Mouse (Mus musculus): ENCODE data around the gene Clec1a. TPM values are rescaled to one million over a fixed set of nuclear protein-coding genes. Genes with fewer than 3 reads are reported as not detected.
A peak's percentile ranks its signal among the peaks of the same experiment; 100 is the strongest.

Clec1a gene
- total RNA-seq, 2 experiments from 2014 or later, result 4.1 to 5.7 TPM

DNA sequence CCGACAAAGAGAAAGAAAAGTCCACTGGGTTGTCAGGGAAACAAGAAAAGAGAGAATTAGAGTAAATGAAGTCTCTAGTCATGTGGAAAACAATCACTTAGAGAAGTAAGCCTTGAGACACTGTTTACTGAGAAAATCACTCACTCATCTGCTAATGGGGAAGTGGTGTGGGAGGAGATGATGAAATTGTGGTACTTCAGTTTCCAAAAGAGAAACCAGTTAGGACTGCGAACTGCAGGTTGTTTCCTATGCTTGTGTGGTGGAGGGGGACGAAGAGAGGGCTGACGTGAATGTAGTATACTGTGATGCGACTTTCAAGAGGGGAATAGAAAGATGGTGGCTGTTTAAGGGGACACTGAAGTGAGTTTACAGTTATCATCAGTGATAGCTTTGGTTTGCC lies 17.6 kb downstream of the Clec1a start:
- no peak for DNase-seq (ENCODE audit: low spot score in 2 of 2)
- H3K4me3 ChIP-seq, result no peak overlapping the region
- H3K27ac ChIP-seq, result no peak overlapping the region
- TF ChIP-seq CTCF (conservative IDR thresholded peaks at IDR 0.05), result no peak

DNA sequence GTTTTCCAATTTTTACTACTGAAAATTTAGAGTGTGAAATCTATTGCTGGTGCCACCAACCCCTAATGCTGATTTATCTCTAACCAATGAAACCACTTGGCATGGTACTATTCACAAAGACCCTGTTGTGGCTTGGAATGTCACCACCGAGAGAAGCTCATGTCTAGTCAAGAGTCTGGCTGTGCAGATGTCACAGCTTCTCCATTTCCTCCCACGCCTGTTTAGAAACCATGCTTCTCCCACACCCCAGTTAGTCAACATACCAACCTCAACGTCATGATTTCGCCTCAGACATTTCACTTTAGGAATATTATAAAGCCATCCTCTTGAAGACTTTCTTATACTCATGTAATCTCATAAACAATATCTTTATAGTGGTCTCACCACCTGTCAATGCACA lies 24.5 kb downstream of the Clec1a start:
- TF ChIP-seq CTCF (conservative IDR thresholded peaks at IDR 0.05), result no peak
- Histone ChIP-seq H3K4me3 (no peak overlapping the region), H3K27ac (no peak overlapping the region)
- DNase-seq (ENCODE audit: low spot score in 2 of 2), result no peak

DNA sequence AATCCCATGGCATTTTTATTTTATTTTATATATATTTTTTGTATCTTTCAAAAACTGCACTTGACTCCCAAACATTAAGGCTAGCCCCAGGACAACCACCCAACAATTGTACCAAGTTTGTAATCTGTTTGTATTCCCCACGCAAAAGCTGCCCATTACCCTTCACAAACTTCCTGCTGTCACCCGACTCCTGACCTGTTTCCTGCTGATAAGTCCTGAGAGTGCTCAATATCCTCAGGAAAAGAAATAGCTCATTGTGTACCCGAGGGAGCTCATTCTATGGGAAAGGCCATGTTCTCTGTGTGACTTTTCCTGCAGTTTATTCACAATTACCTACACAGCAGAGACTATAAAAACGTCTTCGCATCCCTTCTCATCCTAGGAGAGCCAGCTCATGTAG lies 26.0 kb downstream of the Clec1a start:
- DNase-seq (ENCODE audit: low spot score in 2 of 2), result no peak
- TF ChIP-seq CTCF (conservative IDR thresholded peaks at IDR 0.05), result no peak
- peak overlapping the region; percentile 51; the same call in 1 of the 2 replicates for H3K27ac ChIP-seq
- no peak overlapping the region for H3K4me3 ChIP-seq

DNA sequence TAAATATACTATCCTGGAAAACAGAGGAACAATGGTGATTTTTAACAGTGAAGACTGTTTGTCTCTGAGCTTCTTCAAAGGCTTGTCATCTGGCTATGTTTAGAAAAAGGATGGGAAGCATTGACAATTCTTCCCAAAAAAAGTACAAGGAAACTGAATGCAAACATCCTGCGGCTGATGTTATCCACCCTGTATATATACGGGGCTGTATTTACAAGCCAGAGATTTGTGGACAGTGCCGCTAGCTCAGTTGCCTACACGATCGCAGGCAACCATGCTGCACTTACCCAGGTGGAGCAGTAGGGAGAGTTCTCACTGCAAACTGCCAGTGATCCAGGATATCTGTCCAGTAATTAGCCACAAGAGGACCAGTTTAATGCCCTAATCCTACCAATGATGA lies 26.6 kb downstream of the Clec1a start:
- H3K27ac ChIP-seq, result peak overlapping the region; percentile 51; the same call in 1 of the 2 replicates

DNA sequence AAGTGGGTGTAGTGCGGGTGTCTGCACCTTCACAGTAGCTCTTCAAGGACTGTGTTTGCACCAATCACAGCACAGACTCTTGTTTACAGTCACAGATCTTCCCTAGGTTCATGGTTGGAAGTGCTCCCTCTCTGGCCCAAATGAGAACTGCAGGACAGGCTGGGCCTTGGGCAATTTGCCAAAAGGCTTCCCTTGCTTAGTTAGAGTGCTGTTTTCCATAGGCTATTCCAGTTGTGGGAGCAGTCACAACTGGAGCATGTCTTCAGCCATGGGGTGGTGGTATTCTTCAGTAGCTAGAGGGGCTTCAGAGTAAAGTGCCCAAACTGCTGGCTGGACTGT lies 28.1 kb downstream of the Clec1a start:
- Histone ChIP-seq H3K4me3 (no peak overlapping the region), H3K27ac (no peak overlapping the region)
- peak; percentile 32 to 72 for DNase-seq (ENCODE audit: low spot score in 2 of 2)
- TF ChIP-seq CTCF (conservative IDR thresholded peaks at IDR 0.05), result peak; percentile 94

More for the DNA sequence above, 26.6 kb downstream of the Clec1a start:
- H3K4me3 ChIP-seq, result no peak overlapping the region
- DNase-seq (ENCODE audit: low spot score in 2 of 2), result no peak
- peak; percentile 30 for TF ChIP-seq CTCF (conservative IDR thresholded peaks at IDR 0.05)

DNA sequence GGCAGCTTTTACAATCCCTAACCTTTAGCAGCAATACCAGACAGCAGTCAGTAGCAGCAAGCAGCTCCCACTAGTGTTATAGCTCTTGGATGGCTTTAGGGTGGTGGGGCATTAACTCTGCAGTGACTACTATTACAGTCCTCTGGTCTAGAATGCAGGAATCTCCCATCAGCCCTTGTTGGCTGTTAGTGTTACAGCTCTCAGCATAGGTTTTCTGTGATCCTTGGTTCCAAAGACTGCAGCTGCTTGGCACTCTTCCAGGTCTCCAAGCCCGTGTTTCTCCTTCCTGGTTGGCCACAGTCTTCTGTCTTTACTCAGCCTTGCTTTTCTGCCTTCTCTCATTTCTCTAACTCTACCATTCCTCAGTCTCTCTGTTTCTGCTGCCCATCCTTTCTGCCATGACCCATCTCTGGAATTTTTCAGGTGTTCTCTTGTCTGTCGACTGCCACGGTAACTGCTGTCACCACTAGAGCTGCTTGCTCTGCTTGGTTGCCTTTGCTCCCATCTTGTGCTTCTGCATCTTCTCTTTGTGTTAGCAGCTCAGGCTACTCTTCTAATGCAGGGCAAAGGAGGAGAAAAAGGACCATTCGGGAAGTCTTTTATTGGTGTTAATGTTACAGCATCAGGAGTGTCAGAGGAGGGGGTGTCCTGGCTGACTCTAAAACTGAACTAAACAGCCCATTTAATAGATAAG lies 28.6 kb downstream of the Clec1a start:
- TF ChIP-seq CTCF (conservative IDR thresholded peaks at IDR 0.05), result no peak
- DNase-seq (ENCODE audit: low spot score in 2 of 2), result no peak
- no peak overlapping the region for H3K27ac ChIP-seq
- no peak overlapping the region for H3K4me3 ChIP-seq

DNA sequence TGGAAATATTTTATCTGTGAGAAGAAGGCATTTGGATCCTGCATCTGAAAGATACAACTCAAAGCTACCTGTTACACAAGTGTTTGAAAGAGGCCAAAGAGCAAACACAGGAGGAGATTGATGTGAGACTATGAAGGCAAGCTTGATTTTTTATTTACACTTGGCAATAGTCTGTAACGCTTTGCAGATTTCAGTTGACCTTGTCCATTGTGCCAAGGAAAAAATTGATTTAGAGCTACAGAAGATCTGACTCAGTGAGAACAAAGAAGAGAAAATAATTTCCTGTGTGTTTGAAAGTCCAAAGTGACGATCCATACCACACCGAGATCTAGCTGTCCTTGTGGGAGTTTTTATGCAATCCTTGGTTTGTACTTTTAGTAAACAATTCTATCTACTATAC lies 29.5 kb downstream of the Clec1a start:
- TF ChIP-seq CTCF (conservative IDR thresholded peaks at IDR 0.05), result no peak
- no peak overlapping the region for H3K4me3 ChIP-seq
- no peak overlapping the region for H3K27ac ChIP-seq
- no peak for DNase-seq (ENCODE audit: low spot score in 2 of 2)

DNA sequence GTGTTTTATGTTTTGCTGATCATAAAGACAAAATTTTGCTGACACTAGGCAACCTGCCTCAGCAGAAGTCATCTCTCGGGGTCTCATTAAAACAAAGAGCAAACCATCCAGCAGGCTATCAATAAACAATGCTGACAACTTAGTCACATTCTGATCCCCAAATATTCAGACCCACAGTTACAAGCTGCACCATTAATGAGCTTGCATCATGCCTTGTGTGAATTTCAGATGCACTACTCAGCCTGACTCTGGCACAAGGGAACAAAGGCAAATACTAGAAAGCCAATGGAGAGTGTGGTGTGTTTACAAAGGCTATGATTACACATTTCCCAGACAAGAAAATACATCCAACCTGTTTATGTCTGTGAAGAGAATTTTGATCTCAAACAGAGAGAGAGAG lies 37.6 kb downstream of the Clec1a start:
- H3K27ac ChIP-seq, result no peak overlapping the region
- no peak for TF ChIP-seq CTCF (conservative IDR thresholded peaks at IDR 0.05)
- DNase-seq (ENCODE audit: low spot score in 2 of 2), result no peak

DNA sequence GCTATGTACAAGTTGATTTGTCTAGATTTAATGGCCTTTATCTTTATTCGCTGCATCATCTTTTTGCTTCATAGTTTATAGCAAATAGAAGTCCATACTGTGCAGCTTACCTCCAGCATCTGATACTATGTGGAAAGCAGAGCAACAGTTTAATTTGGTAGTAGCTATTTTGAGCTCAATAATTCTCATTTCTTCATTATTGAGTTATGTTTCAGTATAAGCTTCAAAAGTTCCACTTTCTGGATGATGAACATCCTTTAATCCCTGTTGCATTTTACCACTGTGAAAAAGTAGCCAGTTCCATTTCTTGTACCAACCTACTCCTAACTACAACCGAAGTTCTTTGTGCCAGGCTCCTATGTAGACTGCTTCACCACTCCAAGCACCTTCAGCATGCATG lies 43.2 kb downstream of the Clec1a start, which contains the start of gene Clec9a:
TSS of gene Clec9a (plus strand) at position 301 of the 400 bp plus-strand sequence.
- Histone ChIP-seq H3K27ac (no peak within 1 kb of the TSS), H3K4me3 (no peak within 1 kb of the TSS)
- no peak for TF ChIP-seq CTCF (conservative IDR thresholded peaks at IDR 0.05)
- no peak for DNase-seq (ENCODE audit: low spot score in 2 of 2)

More for the DNA sequence above, 37.6 kb downstream of the Clec1a start:
- H3K4me3 ChIP-seq, result no peak overlapping the region

DNA sequence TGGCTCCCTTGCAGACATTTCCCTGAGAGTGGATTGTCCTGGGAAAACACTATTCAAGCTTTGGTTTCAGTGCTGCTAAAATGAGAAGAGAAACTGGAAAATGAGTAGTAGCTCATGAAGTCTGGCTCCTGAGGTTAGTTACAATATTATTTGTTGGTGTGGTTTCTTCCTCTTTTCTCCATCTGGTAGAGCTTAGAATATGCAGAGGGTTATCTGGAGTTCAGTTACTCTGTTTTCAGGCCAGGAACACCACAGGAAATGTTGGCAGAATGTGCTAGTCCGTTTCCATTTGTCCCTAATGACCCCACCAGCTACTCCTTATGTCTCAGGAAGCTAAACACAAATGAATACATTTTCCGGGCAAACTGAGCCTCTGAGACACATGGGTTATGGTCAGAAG lies 44.5 kb downstream of the Clec1a start:
- DNase-seq (ENCODE audit: low spot score in 2 of 2), result no peak
- no peak for TF ChIP-seq CTCF (conservative IDR thresholded peaks at IDR 0.05)
- H3K4me3 ChIP-seq, result no peak overlapping the region
- H3K27ac ChIP-seq, result no peak overlapping the region

DNA sequence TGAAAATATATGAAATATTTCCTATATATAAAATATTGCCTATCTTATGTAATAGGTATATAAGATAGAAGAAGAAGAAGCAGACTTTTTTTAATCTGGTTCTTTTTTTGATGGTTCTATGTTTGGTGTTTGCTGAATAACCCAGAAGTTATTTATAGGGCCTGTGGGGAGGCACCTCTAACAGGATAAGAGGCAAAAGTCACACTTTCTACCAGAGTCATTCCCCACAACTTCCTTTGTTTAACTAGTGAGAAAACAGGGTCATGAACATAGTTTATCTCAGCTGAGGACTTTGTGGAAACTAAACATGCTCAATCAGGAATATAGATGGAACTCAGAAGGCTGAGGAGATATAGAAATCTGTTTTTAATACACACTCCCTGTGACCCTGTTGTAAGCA lies 45.8 kb downstream of the Clec1a start:
- Histone ChIP-seq H3K27ac (no peak overlapping the region), H3K4me3 (no peak overlapping the region)
- DNase-seq (ENCODE audit: low spot score in 2 of 2), result no peak
- no peak for TF ChIP-seq CTCF (conservative IDR thresholded peaks at IDR 0.05)

DNA sequence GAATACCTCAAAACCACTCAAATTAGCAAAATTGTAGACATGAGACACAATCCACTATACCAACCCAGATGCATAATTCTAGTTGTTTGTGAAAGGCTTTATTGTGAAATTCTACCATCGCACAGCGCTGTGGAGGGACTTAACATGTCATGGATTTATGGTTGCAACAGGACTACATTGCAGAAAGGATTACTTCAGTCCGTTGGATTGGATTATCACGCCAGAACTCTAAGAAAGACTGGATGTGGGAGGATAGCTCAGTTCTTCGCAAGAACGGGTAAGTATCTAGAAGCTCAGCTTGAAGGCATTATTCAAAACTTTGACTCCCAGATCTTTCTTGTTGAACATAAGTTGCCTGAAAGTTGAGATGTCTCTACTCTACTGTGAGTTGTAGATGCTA lies 48.4 kb downstream of the Clec1a start:
- Histone ChIP-seq H3K27ac (no peak overlapping the region), H3K4me3 (no peak overlapping the region)
- no peak for DNase-seq (ENCODE audit: low spot score in 2 of 2)
- no peak for TF ChIP-seq CTCF (conservative IDR thresholded peaks at IDR 0.05)

DNA sequence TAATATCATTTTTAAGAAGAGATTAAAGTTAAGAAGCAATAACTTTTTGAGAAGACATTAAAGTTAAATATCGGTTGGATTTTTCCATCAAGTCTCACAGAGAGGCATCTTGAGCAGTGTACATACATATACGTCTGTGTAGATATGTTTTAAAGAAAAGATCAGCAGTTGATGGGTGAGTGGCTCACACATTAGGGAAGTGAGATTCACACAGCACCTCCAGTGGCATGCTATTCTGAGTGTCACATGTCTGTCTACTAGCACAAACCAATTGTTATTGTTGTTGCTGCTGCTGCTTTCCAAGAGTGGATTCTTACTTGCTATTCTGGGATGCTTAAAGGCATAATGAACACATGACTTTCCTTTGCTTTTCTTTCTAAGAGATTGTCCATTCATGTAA lies 49.4 kb downstream of the Clec1a start:
- DNase-seq (ENCODE audit: low spot score in 2 of 2), result no peak
- no peak for TF ChIP-seq CTCF (conservative IDR thresholded peaks at IDR 0.05)
- Histone ChIP-seq H3K4me3 (no peak overlapping the region), H3K27ac (no peak overlapping the region)

DNA sequence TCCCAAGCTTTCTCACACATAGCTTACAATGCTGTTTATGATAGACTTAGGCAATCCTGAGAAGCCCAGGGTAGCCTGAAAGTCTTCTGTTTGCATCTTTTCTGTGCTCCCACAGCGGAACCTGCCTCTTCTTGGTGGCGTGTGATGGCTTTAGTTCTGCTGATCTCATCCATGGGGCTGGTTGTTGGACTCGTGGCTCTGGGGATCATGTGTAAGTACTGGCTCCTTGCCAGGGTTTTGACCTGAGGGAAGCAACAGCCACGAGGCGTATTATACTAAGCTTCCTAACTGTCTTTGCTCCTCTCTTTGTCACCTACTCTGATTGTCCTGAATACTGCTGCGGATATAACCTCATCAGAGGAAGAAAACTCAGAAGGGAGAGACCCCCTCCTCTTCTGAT lies 51.9 kb downstream of the Clec1a start:
- DNase-seq (ENCODE audit: low spot score in 2 of 2), result no peak
- Histone ChIP-seq H3K27ac (no peak overlapping the region), H3K4me3 (no peak overlapping the region)
- no peak for TF ChIP-seq CTCF (conservative IDR thresholded peaks at IDR 0.05)
